Mouse (Mus musculus) bone marrow, adult 2 months (tissue): ENCODE results near the gene Hopx.

Source experiments
- CTCF ChIP-seq: fragments of 200-500 bp; IDR thresholded peaks from 2 replicates; pipeline ENCODE4 v1.5.1; 2011; ENCODE audit warnings: low read length, control low read depth; ENCODE audit not compliant: control insufficient read depth, insufficient read depth
- POLR2A ChIP-seq: fragments of 200-500 bp; IDR thresholded peaks from 2 replicates; pipeline ENCODE4 v1.6.1; 2011; ENCODE audit warnings: low read depth, mild to moderate bottlenecking, control low read depth, low read length, borderline replicate concordance; ENCODE audit not compliant: control insufficient read depth

DNA sequence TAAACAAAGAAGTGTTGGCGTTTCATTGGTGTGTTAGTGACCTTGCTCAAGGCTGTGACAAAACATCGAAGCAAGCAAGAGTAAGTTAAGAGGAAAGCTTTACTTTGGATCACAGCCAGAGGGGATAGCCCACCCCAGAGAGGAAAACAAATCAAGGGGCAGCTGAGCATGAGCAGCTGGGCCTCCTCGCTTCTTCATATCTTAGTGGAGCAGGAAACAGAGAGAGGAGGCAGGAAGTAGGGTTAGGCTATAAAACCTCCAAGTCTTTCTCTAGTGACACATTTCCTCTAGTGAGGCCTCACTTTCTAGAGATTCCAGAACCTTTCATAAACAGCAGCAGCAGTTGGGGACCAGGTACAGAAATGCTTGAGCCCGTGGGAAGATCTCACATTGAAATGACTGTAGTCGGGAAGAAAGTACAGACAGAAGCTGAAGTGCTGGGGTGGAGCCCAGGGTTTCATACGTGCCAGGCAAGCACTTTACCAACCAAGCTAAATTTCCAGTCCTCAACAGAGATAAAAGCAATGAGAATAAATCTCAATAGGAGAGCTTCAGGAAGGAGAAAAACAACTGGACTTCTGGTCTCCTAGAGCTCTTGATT lies 33.2 kb upstream of the Hopx start:
- TF ChIP-seq CTCF (no peak), POLR2A (no peak)
